Mouse (Mus musculus): ENCODE data around the gene Nog.

DNA sequence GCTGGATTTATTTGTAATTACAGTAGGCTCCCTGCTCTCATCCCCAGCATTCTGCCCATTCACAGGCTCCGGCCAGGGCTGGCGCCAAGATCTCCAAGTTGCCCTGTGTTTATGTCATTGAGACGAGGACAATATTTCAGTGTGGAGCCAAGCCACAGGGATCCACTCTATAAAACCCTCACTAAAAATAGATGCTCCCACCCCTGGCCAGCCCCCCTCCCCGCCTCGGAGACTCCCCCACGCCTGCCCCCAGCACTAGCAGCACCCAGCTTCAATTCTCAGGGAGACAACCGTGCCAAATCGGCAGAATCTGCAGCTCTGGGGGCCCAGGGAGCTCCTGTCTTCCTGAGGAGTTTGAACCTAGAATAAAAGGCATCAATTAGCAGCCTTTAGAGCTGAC is 16.2 kb upstream of the Nog start:
- TF ChIP-seq CTCF (IDR thresholded peaks at IDR 0.05 in 2 of 3, conservative IDR thresholded peaks at IDR 0.05 in 1 of 3; ENCODE audit: control insufficient read depth in 1 of 3, insufficient read depth in 1 of 3, low read depth in 2 of 3, low read length in 3 of 3, poor library complexity in 1 of 3, severe bottlenecking in 1 of 3) (no peak), KAT2A (conservative IDR thresholded peaks at IDR 0.05; ENCODE audit: low read depth, low read length) (no peak), POLR2A (IDR thresholded peaks at IDR 0.05; ENCODE audit: control insufficient read depth in 1 of 2, insufficient read depth in 1 of 2, low read depth in 1 of 2, low read length in 2 of 2, poor library complexity in 1 of 2) (no peak), POLR2AphosphoS2 (IDR thresholded peaks at IDR 0.05; ENCODE audit: low read length) (no peak), GABPA (IDR thresholded peaks at IDR 0.05; ENCODE audit: low read depth, low read length) (no peak), JUND (IDR thresholded peaks at IDR 0.05; ENCODE audit: low read depth, low read length) (no peak), MYB (IDR thresholded peaks at IDR 0.05; ENCODE audit: low read depth, low read length) (no peak), HCFC1 (IDR thresholded peaks at IDR 0.05; ENCODE audit: low read depth, low read length) (no peak), MAZ (IDR thresholded peaks at IDR 0.05; ENCODE audit: low read depth, low read length) (no peak), NELFE (IDR thresholded peaks at IDR 0.05; ENCODE audit: low read depth, low read length) (no peak), E2F4 (IDR thresholded peaks at IDR 0.05; ENCODE audit: borderline replicate concordance, low read depth, low read length) (no peak)

All from MEL (cell line).